ENCODE assay signal across 8 mouse cellular contexts in genomic region chr16:20619541-20620398, GRCm38 (mm10). TPM values are rescaled to one million over a fixed set of nuclear protein-coding genes. Genes with fewer than 3 reads are reported as not detected.
DNase-seq lines count a peak whose midpoint lies in the region; ATAC-seq and TF ChIP-seq lines count a peak whose summit lies in the region.

No protein-coding gene starts in this region.

- no peak overlapping the region; the same call in 1 of the 2 replicates for H3K9ac ChIP-seq in limb, embryonic 11.5 days (ENCODE audit: low read length)
- peak overlapping the region; percentile 94 for H3K9ac ChIP-seq in midbrain, embryonic 16.5 days (ENCODE audit: low read depth, low read length)

- H3K27ac ChIP-seq in limb, embryonic 11.5 days (replicated peaks; ENCODE audit: low read depth, low read length): no peak overlapping the region
- H3K27ac ChIP-seq in midbrain, embryonic 16.5 days (ENCODE audit: low read length): peak overlapping the region; percentile 96

- no peaks in the 10 kb centered on the region for H3K9me3 ChIP-seq in G1E (replicated peaks)
- no peaks in the 10 kb centered on the region for H3K9me3 ChIP-seq in limb, embryonic 11.5 days (ENCODE audit: control insufficient read depth, low read length)
- no peaks in the 10 kb centered on the region for H3K9me3 ChIP-seq in midbrain, embryonic 16.5 days (replicated peaks; ENCODE audit: control insufficient read depth, low read length, poor library complexity, severe bottlenecking)

- peak; percentile 91 for DNase-seq in heart, adult 11 months
- DNase-seq in heart, postnatal 25 days (ENCODE audit: low spot score): no peak
- DNase-seq in G1E (ENCODE audit: low spot score): peak; percentile 51
- DNase-seq in embryo, embryonic 10 days (ENCODE audit: low spot score): peak; percentile 63
- DNase-seq in heart, postnatal 10 days: peak; percentile 43 to 45
- DNase-seq in limb, embryonic 11.5 days (ENCODE audit: low spot score): peak; percentile 70
- no peak for DNase-seq in urinary bladder, postnatal 10 days (ENCODE audit: low spot score)

- TF ChIP-seq CTCF in G1E (IDR thresholded peaks at IDR 0.05; ENCODE audit: low read depth, low read length): no peak

- intact Hi-C loops in heart, postnatal 25 days (cut with DNase I): loop anchor here (5.0 to 10.0 kb wide), 2 partner anchors 67 to 195 kb away; partner anchors contain the start of gene Abcc5
- intact Hi-C loops in heart, postnatal 10 days (cut with DNase I): loop anchor here (5.0 kb wide), 1 partner anchor 122 kb away; the partner anchor contains the start of gene Eif2b5

- H3K4me3 ChIP-seq in G1E (ENCODE audit: low read depth, low read length): peak overlapping the region; percentile 64; the same call in 1 of the 2 replicates
- H3K4me3 ChIP-seq in limb, embryonic 11.5 days (ENCODE audit: low read depth, low read length): peak overlapping the region; percentile 72
- peak overlapping the region; percentile 89 for H3K4me3 ChIP-seq in midbrain, embryonic 16.5 days (ENCODE audit: low read depth, low read length)

- peaks cover 37% of the 10 kb centered on the region for H3K36me3 ChIP-seq in G1E (replicated peaks)
- H3K36me3 ChIP-seq in limb, embryonic 11.5 days (ENCODE audit: control insufficient read depth, insufficient read depth, low read length): no peaks in the 10 kb centered on the region
- no peaks in the 10 kb centered on the region for H3K36me3 ChIP-seq in midbrain, embryonic 16.5 days (ENCODE audit: control insufficient read depth, insufficient read depth, low read length)

- 2% methylated on average over 82 of the region's 83 CpGs for WGBS in limb, embryonic 11.5 days
- WGBS in midbrain, embryonic 16.5 days: under 1% methylated on average over 70 of the region's 83 CpGs

- H3K4me1 ChIP-seq in G1E (ENCODE audit: insufficient read depth, low read depth, low read length): peaks cover 32% of the 10 kb centered on the region
- H3K4me1 ChIP-seq in limb, embryonic 11.5 days (ENCODE audit: control insufficient read depth, insufficient read depth, low read length): peaks cover 16% of the 10 kb centered on the region
- H3K4me1 ChIP-seq in midbrain, embryonic 16.5 days (ENCODE audit: control insufficient read depth, insufficient read depth, low read length): peaks cover 13% of the 10 kb centered on the region

- peaks cover 39% of the 10 kb centered on the region for H3K27me3 ChIP-seq in G1E (ENCODE audit: insufficient read depth, low read length)
- H3K27me3 ChIP-seq in limb, embryonic 11.5 days (ENCODE audit: control insufficient read depth, insufficient read depth, low read length): peaks cover 23% of the 10 kb centered on the region
- H3K27me3 ChIP-seq in midbrain, embryonic 16.5 days (ENCODE audit: control insufficient read depth, insufficient read depth, low read depth, low read length): no peaks in the 10 kb centered on the region

- peak overlapping the region; percentile 99 for H3K4me2 ChIP-seq in limb, embryonic 11.5 days (ENCODE audit: low read depth, severe bottlenecking)
- H3K4me2 ChIP-seq in midbrain, embryonic 16.5 days (ENCODE audit: low read length): peak overlapping the region; percentile 77

- ATAC-seq in G1E (ENCODE audit: extremely low read depth, insufficient number of reproducible peaks, low FRiP score, poor library complexity, severe bottlenecking): no peak
- ATAC-seq in limb, embryonic 11.5 days (ENCODE audit: insufficient number of reproducible peaks, low FRiP score, low TSS enrichment, low read depth): peak; percentile 48; the same call in 1 of the 2 replicates
- peak; percentile 18; the same call in 1 of the 2 replicates for ATAC-seq in midbrain, embryonic 16.5 days

RNA-seq across cellular contexts. Expression of gene Camk2n2, which starts 1.3 kb away (rescaled TPM):
- under 1 TPM; 0.65 to 0.73 TPM for total RNA-seq in heart, postnatal 25 days (2021)
- total RNA-seq in G1E (2014; fragmentation: Nextera tagmentation) (not detected in 2 replicates), G1E (2017) (0.22 and 0.58 TPM in 2 replicates)
- polyA plus RNA-seq in G1E (2012): 1.1 and 1.2 TPM in 2 replicates
- total RNA-seq in heart, postnatal 10 days (2021): 1 to 10 TPM; 1.3 to 1.6 TPM
- polyA plus RNA-seq in limb, embryonic 11.5 days (2014; fragmentation: Nextera tagmentation; extraction: Ambion mirVana): 0.87 and 1.2 TPM in 2 replicates
- 34.5 and 40.1 TPM in 2 replicates for polyA plus RNA-seq in midbrain, embryonic 16.5 days (2015; fragmentation: Nextera tagmentation; extraction: Ambion mirVana)

RNA-seq across cellular contexts. Expression of gene Alg3, which starts 8.2 kb away (rescaled TPM):
- 10 to 100 TPM; 11.5 to 12.1 TPM for total RNA-seq in heart, postnatal 25 days (2021)
- 36.3 and 45.6 TPM in 2 replicates for total RNA-seq in G1E (2014; fragmentation: Nextera tagmentation)
- 9.9 and 12.0 TPM in 2 replicates for total RNA-seq in G1E (2017)
- polyA plus RNA-seq in G1E (2012): 5.5 and 12.8 TPM in 2 replicates
- total RNA-seq in heart, postnatal 10 days (2021): 10 to 100 TPM; 11.3 to 11.8 TPM
- 53.4 and 55.4 TPM in 2 replicates for polyA plus RNA-seq in limb, embryonic 11.5 days (2014; fragmentation: Nextera tagmentation; extraction: Ambion mirVana)
- 39.6 and 41.6 TPM in 2 replicates for polyA plus RNA-seq in midbrain, embryonic 16.5 days (2015; fragmentation: Nextera tagmentation; extraction: Ambion mirVana)

RNA-seq across cellular contexts. Expression of gene Gm49333, which starts 8.4 kb away (rescaled TPM):
- under 1 TPM in 1 of 2 experiments, not detected in 1; 0.16 TPM for total RNA-seq in heart, postnatal 25 days (2021)
- total RNA-seq in G1E (2014; fragmentation: Nextera tagmentation): not detected in 2 replicates
- total RNA-seq in G1E (2017): not detected in 2 replicates
- not detected in 2 replicates for polyA plus RNA-seq in G1E (2012)
- total RNA-seq in heart, postnatal 10 days (2021): under 1 TPM in 1 of 2 experiments, not detected in 1; 0.20 TPM
- polyA plus RNA-seq in limb, embryonic 11.5 days (2014; fragmentation: Nextera tagmentation; extraction: Ambion mirVana): not detected in 2 replicates
- polyA plus RNA-seq in midbrain, embryonic 16.5 days (2015; fragmentation: Nextera tagmentation; extraction: Ambion mirVana): not detected in 2 replicates

RNA-seq across cellular contexts. Expression of gene Eef1akmt4, which starts 8.4 kb away (rescaled TPM):
- total RNA-seq in heart, postnatal 25 days (2021): 1 to 10 TPM; 5.6 to 6.4 TPM
- 16.4 and 22.1 TPM in 2 replicates for total RNA-seq in G1E (2014; fragmentation: Nextera tagmentation)
- 9.8 and 11.5 TPM in 2 replicates for total RNA-seq in G1E (2017)
- polyA plus RNA-seq in G1E (2012): 6.0 and 8.7 TPM in 2 replicates
- 1 to 10 TPM; 5.1 to 5.3 TPM for total RNA-seq in heart, postnatal 10 days (2021)
- polyA plus RNA-seq in limb, embryonic 11.5 days (2014; fragmentation: Nextera tagmentation; extraction: Ambion mirVana): 33.8 and 42.1 TPM in 2 replicates
- 7.8 and 7.9 TPM in 2 replicates for polyA plus RNA-seq in midbrain, embryonic 16.5 days (2015; fragmentation: Nextera tagmentation; extraction: Ambion mirVana)

RNA-seq across cellular contexts. Expression of gene Ece2, which starts 9.9 kb away (rescaled TPM):
- total RNA-seq in heart, postnatal 25 days (2021): under 1 TPM; 0.56 to 0.57 TPM
- total RNA-seq in G1E (2014; fragmentation: Nextera tagmentation): 0.58 TPM in 1 of 2 replicates, not detected in the other
- 0.12 and 0.16 TPM in 2 replicates for total RNA-seq in G1E (2017)
- not detected in 2 replicates for polyA plus RNA-seq in G1E (2012)
- under 1 TPM; 0.62 TPM for total RNA-seq in heart, postnatal 10 days (2021)
- 3.0 and 3.4 TPM in 2 replicates for polyA plus RNA-seq in limb, embryonic 11.5 days (2014; fragmentation: Nextera tagmentation; extraction: Ambion mirVana)
- 23.2 and 23.6 TPM in 2 replicates for polyA plus RNA-seq in midbrain, embryonic 16.5 days (2015; fragmentation: Nextera tagmentation; extraction: Ambion mirVana)

Comparison
In these comparisons a context has a peak if more than half of its experiments do, and no peak if none do; other contexts are left out.
1. DNase-seq: peak in heart, adult 11 months (single experiment), G1E (single experiment), embryo, embryonic 10 days (single experiment), heart, postnatal 10 days (2 of 2) and limb, embryonic 11.5 days (single experiment); none in heart, postnatal 25 days (single experiment) and urinary bladder, postnatal 10 days (single experiment).
2. Peak in every context shown above with its lines, with median percentiles within 50 percentile points of each other: H3K4me3 ChIP-seq.